Mouse (Mus musculus) brain, embryonic 14.5 days (tissue): Measurements from ENCODE around the gene Gm21969.

Experiments used
- CTCF ChIP-seq: fragments of 200-500 bp; IDR thresholded peaks from 2 replicates; pipeline ENCODE4 v1.5.1; 2012; ENCODE audit warnings: inconsistent platforms, mild to moderate bottlenecking, moderate library complexity, borderline replicate concordance; ENCODE audit not compliant: insufficient read depth, insufficient read length; ENCODE audit errors: extremely low read depth
- POLR2A ChIP-seq: fragments of 200-500 bp; IDR thresholded peaks from 2 replicates; pipeline ENCODE4 v1.6.1; 2012; ENCODE audit warnings: mild to moderate bottlenecking, inconsistent platforms, borderline replicate concordance; ENCODE audit not compliant: poor library complexity, insufficient read depth, insufficient read length, severe bottlenecking; ENCODE audit errors: extremely low read depth

GRCm38 (mm10) chr4:139587370-139587769, 15.6 kb upstream of the Gm21969 start:
- TF ChIP-seq POLR2A (no peak), CTCF (no peak)
